Mouse (Mus musculus) embryonic fibroblast, embryonic 13.5 days (primary cell): ENCODE data around the gene Dock4. TPM values are rescaled to one million over a fixed set of nuclear protein-coding genes. Genes with fewer than 3 reads are reported as not detected.

Experiments used
- H3K27ac ChIP-seq: 2 replicates; pipeline ENCODE4 v1.5.1; 2012; ENCODE audit warnings: low read length, control low read depth, inconsistent platforms; ENCODE audit not compliant: insufficient read depth
- H3K4me1 ChIP-seq: 2 replicates; pipeline ENCODE4 v1.6.1; 2011; ENCODE audit warnings: low read length; ENCODE audit not compliant: control insufficient read depth, insufficient read depth
- H3K4me3 ChIP-seq: 2 replicates; pipeline ENCODE4 v1.5.1; 2011; ENCODE audit warnings: mild to moderate bottlenecking, control low read depth, low read length; ENCODE audit not compliant: insufficient read depth
- CTCF ChIP-seq: IDR thresholded peaks from 2 replicates; pipeline ENCODE4 v1.5.1; 2011; ENCODE audit warnings: mild to moderate bottlenecking, control low read depth, low read length, moderate library complexity, borderline replicate concordance; ENCODE audit not compliant: insufficient read depth
- POLR2A ChIP-seq: IDR thresholded peaks from 2 replicates; pipeline ENCODE4 v1.6.1; 2011; ENCODE audit warnings: low read depth, mild to moderate bottlenecking, control low read depth, low read length, moderate library complexity
- polyA plus RNA-seq: library from polyadenylated mRNA; stranded (reverse); fragments of >200 nt; gene quantifications from 2 replicates; pipeline ENCODE4 v1.2.4, GENCODE M21; 2011; ENCODE audit warnings: low read depth; ENCODE audit not compliant: missing spikeins, insufficient read length

Dock4 gene
- polyA plus RNA-seq, 1 experiment, result 12.7 TPM

DNA sequence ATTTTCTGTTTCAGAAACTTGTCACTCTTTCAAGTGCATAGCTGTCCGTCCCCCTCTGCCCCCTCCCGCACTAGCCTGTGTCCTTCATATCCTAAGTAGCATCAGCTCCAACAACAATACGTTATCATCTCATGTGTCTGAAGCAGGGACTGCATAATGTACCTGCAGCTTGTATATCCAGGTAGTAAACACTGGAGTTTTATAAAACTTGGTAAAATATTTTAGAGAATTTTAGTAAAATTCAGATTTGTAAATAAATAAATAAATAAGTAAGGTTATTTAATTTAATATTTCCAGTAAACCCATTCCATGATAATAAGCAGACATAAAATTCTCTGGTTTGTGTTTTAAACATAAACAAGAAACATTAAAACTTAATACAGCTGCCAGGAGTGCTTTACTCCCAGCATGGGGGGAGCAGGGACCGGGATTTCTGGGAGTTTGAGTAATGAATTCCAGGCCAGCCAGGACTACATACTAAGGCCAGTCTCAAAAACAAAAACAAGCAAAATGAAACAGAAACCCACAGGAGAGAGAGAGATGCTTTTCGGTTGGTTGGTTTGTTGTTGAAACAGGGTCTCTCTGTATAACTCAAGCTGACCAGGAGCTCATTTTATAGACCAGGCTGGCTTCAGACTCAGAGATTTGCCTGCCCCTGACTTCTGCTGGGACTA, 352.7 kb downstream of the Dock4 start:
- H3K4me1 ChIP-seq, result peaks cover 5% of the 10 kb centered on the region; the same call in 1 of the 2 replicates
- no peak overlapping the region for H3K27ac ChIP-seq
- TF ChIP-seq POLR2A (no peak), CTCF (no peak)
- H3K4me3 ChIP-seq, result no peak overlapping the region

DNA sequence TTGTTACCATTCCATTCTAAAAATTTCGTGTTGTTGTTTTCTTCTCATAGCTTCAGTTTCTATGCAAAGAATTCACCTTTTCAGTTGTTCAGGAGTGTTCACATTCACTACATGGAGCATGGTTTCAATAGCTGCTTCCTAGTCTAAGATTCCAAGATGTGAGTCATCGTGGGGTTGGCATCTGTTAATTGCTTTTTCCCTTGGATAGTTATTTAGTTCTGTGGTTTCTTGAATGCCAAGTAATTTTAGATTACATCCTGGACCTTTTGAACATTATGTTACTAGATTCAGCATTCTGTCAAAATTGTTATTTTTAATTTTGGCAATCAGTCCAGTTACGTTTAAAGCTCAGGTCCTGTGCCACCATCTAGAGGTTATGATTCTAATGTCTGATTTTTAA, 355.7 kb downstream of the Dock4 start:
- Histone ChIP-seq H3K27ac (peak overlapping the region; percentile 77), H3K4me1 (peaks cover 5% of the 10 kb centered on the region; the same call in 1 of the 2 replicates), H3K4me3 (no peak overlapping the region)
- TF ChIP-seq CTCF, result no peak
- TF ChIP-seq POLR2A, result no peak

DNA sequence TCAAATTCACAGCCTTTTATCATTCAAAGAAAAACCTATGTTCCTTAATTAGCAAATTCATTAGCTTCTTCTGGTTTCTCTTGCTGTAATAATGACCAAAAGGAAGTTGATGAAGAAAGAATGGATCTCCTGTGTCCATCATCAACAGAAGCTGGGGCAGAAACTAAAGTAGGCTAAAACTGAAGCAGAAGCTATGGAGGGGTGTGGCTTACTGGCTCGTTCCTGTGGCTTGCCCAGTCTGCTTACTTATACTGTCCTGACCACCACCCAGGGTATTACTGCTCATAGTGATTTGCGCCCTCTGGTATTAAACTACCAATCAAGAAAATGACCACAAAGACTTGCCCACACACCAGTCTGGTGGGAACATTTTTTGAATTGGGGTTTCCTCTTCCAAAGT, 359.5 kb downstream of the Dock4 start:
- TF ChIP-seq CTCF (no peak), POLR2A (no peak)
- H3K4me3 ChIP-seq, result no peak overlapping the region
- H3K4me1 ChIP-seq, result peaks cover 5% of the 10 kb centered on the region; the same call in 1 of the 2 replicates
- no peak overlapping the region for H3K27ac ChIP-seq

DNA sequence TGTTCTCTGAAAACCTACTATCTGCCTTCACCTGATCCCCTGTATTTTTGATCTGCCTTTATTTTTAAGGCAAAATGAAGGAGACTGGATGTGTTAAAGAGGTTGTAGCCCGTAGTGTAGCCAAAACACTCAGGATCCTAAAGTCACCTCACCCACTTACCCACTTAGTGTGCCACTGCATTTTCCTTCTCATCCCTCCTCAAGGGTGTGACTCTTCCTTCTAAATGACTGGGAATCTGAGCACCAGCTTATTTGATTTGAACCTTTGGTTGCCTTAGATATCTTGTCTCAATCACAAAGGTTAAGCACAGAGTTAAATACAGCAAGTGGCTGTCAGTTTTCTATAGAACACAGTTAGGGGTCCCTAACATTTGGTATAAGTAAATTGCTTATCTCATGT, 362.2 kb downstream of the Dock4 start:
- no peak overlapping the region for H3K4me3 ChIP-seq
- H3K27ac ChIP-seq, result no peak overlapping the region
- TF ChIP-seq CTCF (no peak), POLR2A (no peak)
- no peaks in the 10 kb centered on the region for H3K4me1 ChIP-seq

DNA sequence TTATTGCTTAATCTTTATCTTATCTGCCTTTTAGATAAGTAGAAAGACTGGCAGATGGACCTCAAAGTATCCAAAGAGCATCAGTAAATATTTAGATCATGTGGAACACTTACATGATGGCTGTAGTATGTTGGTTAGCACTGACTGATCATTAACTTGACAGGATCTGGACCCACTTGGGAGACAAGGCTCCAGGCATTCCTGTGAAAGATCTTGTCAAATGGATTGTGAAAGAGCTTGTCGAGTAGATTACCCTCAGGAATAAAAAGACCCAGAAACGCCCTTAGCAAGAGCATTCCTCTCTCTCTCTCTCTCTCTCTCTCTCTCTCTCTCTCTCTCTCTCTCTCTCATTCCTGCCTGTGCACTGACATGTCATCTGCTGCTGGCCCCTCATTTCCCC, 367.7 kb downstream of the Dock4 start:
- Histone ChIP-seq H3K27ac (no peak overlapping the region), H3K4me3 (no peak overlapping the region), H3K4me1 (no peaks in the 10 kb centered on the region)
- TF ChIP-seq POLR2A (no peak), CTCF (no peak)

DNA sequence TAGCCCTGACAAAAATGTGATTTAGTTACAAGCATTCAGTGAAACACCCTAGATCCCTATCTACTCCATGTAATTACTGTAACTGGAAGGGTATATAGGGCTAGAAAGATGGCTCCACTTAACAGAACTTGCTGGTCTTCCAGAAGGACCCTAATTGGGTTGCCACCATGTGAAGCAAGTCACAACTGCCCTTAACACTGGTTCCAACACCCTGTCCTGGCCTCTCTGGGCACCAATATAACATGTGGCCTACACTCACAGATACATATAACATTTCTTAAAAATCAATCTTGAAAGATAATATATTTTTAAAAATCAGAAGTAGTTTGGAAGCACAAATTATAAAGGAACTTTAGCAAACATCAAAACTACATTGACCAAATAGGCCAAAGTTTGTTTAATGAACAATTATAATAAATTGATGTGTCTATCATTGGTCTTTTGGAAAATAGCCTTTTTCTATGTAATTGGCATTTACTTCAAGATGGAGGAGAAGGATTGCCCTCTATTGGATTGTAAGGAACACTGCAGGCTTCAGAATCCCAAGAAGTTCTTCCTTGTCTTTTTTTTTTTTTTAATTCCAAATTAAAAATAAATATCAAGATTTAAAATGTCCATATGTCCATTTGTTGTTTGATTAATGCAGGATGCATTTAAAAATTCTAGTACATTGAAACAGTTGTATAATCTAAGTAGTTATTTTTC, 369.1 kb downstream of the Dock4 start:
- TF ChIP-seq POLR2A, result no peak
- no peak for TF ChIP-seq CTCF
- Histone ChIP-seq H3K27ac (no peak overlapping the region), H3K4me3 (no peak overlapping the region), H3K4me1 (no peaks in the 10 kb centered on the region)

DNA sequence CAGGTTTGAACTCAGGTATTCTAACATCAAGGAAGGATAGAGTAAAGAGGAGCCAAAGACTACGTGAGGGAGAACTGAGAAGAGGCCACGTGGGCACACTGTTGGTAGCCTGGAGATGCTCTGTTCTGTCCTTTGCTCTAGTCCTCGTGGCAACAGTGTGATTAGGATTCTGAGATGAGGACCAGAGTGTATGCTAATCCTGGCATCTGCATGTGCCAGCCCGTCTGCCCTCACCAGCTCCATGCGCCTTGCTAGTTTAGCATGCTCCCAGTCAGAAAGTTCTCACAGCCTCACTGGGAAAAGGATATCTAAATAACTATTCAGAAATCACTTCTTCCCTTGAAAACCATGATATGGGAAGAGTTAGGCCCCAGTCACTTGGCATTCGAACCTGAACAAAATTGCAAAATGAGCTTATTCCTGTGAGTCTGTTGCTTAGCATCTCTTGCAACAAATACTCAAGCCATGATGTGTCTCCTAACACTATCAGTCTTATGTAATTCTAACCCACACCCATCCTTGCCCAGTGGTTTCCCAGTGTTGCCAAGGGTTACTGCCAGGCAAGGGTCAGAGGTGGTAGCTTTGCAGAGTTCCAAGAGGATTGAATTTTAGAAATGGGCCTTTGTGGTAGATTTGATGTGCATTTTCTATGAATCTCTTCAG, 372.4 kb downstream of the Dock4 start:
- Histone ChIP-seq H3K27ac (no peak overlapping the region), H3K4me1 (no peaks in the 10 kb centered on the region; the same call in 1 of the 2 replicates), H3K4me3 (no peak overlapping the region)
- TF ChIP-seq POLR2A, result no peak
- TF ChIP-seq CTCF, result no peak

DNA sequence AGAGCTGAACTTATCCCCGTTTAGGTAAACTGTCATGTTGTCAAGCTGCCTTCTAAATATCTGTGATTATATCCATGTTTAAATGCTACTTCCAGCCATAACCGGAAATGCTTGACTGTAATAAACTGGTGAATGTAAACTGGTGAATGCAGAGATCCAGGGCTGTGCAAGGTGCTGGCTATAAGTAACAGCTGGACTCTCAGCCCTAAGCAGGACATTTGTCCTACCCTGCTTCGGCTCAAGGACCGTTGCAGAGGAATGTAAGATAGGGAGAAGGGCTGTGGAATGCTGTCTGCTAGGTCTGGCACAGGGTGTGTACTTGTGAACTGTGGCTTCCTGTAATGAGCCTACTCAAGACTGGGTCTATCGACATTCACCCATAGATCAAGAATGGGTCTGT, 377.9 kb downstream of the Dock4 start:
- peak overlapping the region; percentile 77 for H3K27ac ChIP-seq
- TF ChIP-seq CTCF (no peak), POLR2A (no peak)
- peaks cover 4% of the 10 kb centered on the region; the same call in 1 of the 2 replicates for H3K4me1 ChIP-seq
- H3K4me3 ChIP-seq, result no peak overlapping the region

DNA sequence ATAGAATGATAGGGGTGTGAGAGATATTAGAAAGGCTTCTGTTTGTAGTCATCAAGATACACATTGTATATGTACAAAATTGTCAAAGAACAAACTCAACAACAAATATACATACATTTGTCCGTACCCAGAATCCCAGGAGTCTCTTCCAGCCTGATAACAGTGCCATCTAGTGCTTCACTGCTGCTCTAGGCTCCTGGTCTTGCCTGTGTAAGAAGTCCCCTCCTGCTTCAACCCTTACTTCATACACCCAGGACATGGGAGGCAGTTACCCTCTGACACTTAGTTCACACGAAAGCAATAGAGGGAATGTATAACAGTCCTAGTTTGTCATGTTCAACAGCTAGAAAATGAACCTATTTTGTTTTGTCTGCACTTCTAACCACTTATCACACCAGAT, 378.5 kb downstream of the Dock4 start:
- H3K4me1 ChIP-seq, result peaks cover 4% of the 10 kb centered on the region; the same call in 1 of the 2 replicates
- H3K27ac ChIP-seq, result peak overlapping the region; percentile 77
- H3K4me3 ChIP-seq, result no peak overlapping the region
- TF ChIP-seq CTCF (no peak), POLR2A (no peak)

DNA sequence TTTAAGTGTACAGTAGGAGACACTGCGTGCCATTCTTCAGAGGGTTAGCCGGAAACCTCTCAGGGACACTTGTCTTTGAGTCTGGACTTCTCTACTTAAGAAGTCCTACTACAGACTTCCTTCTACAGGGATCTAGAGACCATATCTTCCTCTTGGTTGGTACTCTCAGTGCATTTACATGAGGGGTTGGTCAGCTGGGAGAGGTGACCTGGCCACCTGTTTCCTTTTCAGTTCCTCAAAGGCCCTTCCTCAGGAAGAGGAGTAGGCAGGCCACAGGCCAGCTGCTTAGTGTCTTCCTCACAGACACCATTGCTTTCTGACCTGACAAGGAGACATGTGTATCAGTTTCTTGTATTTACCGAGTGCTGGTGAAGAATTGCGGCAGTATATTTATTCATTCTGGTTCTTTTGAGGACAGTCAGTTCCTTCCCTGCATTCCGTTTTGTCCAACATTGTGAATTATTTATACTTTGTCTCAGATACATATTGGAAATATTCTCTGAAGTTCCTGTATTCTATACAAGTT, 380.2 kb downstream of the Dock4 start:
- Histone ChIP-seq H3K4me3 (no peak overlapping the region), H3K27ac (no peak overlapping the region), H3K4me1 (peaks cover 4% of the 10 kb centered on the region; the same call in 1 of the 2 replicates)
- TF ChIP-seq POLR2A (no peak), CTCF (no peak)

DNA sequence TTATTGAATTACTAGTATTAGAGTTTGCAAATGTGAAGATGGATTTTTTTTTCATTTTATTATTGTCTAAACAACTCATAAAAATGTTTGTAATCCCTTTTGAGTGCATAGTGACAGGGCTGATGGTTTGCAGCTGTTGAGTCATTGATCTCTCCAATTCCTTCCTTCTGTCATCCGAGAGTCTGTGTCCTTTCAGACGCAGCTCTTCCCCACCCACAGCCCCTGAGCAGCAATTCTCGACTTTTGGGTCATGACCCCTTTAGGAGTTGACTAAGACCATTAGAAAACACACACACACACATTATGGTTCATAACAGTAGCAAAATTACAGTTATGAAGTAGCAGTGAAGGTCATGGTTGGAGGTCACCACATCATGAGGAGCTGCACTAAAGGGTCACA, 380.7 kb downstream of the Dock4 start:
- TF ChIP-seq POLR2A, result no peak
- no peak for TF ChIP-seq CTCF
- no peak overlapping the region for H3K4me3 ChIP-seq
- H3K4me1 ChIP-seq, result peaks cover 4% of the 10 kb centered on the region; the same call in 1 of the 2 replicates
- H3K27ac ChIP-seq, result no peak overlapping the region
